Mouse (Mus musculus): ENCODE measurements around the gene Mmrn1. TPM values are rescaled to one million over a fixed set of nuclear protein-coding genes. Genes with fewer than 3 reads are reported as not detected.
A peak's percentile ranks its signal among the peaks of the same experiment; 100 is the strongest.

Mmrn1 gene
- total RNA-seq, 1 experiment, result not detected

- no peaks in the 10 kb centered on the region for H3K9me3 ChIP-seq (ENCODE audit: control insufficient read depth, insufficient read depth, low read depth, low read length)
- H3K36me3 ChIP-seq (ENCODE audit: control insufficient read depth, insufficient read depth, low read length, poor library complexity, severe bottlenecking), result no peaks in the 10 kb centered on the region
- TF ChIP-seq ZC3H11A (IDR thresholded peaks at IDR 0.05; ENCODE audit: borderline replicate concordance, low read depth, low read length) (no peak), HCFC1 (IDR thresholded peaks at IDR 0.05; ENCODE audit: borderline replicate concordance, insufficient read depth, low read length) (no peak), ZNF384 (IDR thresholded peaks at IDR 0.05; ENCODE audit: low read depth, low read length) (peak; percentile 91), CHD2 (IDR thresholded peaks at IDR 0.05; ENCODE audit: low read depth, low read length) (no peak), MAFK (IDR thresholded peaks at IDR 0.05; ENCODE audit: insufficient read depth, low read depth, low read length) (no peak)
- no peak for DNase-seq (ENCODE audit: low read depth, low spot score)
- peaks cover 8 to 15% of the 10 kb centered on the region in 2 experiments; a peak in 2 of 4 replicates for H3K4me1 ChIP-seq (ENCODE audit: control insufficient read depth in 2 of 2, insufficient read depth in 2 of 2, low read length in 2 of 2, poor library complexity in 1 of 2)
- H3K9ac ChIP-seq (ENCODE audit: insufficient read depth, low read depth, low read length, poor library complexity, severe bottlenecking), result no peak overlapping the region; the same call in 1 of the 2 replicates
- no peak overlapping the region for H3K4me3 ChIP-seq (ENCODE audit: insufficient read depth in 1 of 2, low read depth in 1 of 2, low read length in 2 of 2, poor library complexity in 1 of 2, severe bottlenecking in 1 of 2)
- in situ Hi-C loops (cut with MboI; ENCODE audit: low sequenced_read_pairs in 2 of 2, unreplicated experiment in 2 of 2), result loop anchor here in 1 of 2 experiments (25.0 kb wide), 1 partner anchor 294 kb away; no protein-coding TSS in a partner anchor
- peak overlapping the region; percentile 71; the same call in 1 of the 2 replicates for H3K27ac ChIP-seq (ENCODE audit: insufficient read depth, low read depth, low read length, poor library complexity, severe bottlenecking)
Measured at GRCm38 (mm10) chr6:60993386-60994108, 68.8 kb downstream of the Mmrn1 start.

- TF ChIP-seq ZNF384 (IDR thresholded peaks at IDR 0.05; ENCODE audit: low read depth, low read length), result no peak
- TF ChIP-seq MAFK (IDR thresholded peaks at IDR 0.05; ENCODE audit: insufficient read depth, low read depth, low read length), result no peak
- no peak for TF ChIP-seq CHD2 (IDR thresholded peaks at IDR 0.05; ENCODE audit: low read depth, low read length)
- no peak for TF ChIP-seq HCFC1 (IDR thresholded peaks at IDR 0.05; ENCODE audit: borderline replicate concordance, insufficient read depth, low read length)
- no peak for TF ChIP-seq ZC3H11A (IDR thresholded peaks at IDR 0.05; ENCODE audit: borderline replicate concordance, low read depth, low read length)
- H3K9me3 ChIP-seq (ENCODE audit: control insufficient read depth, insufficient read depth, low read depth, low read length), result no peaks in the 10 kb centered on the region
- in situ Hi-C loops (cut with MboI; ENCODE audit: low sequenced_read_pairs in 2 of 2, unreplicated experiment in 2 of 2), result loop anchor here in 1 of 2 experiments (25.0 kb wide), 1 partner anchor 293 kb away; no protein-coding TSS in a partner anchor
- H3K9ac ChIP-seq (ENCODE audit: insufficient read depth, low read depth, low read length, poor library complexity, severe bottlenecking), result no peak overlapping the region
- no peak for DNase-seq (ENCODE audit: low read depth, low spot score)
- H3K27ac ChIP-seq (ENCODE audit: insufficient read depth, low read depth, low read length, poor library complexity, severe bottlenecking), result peak overlapping the region; percentile 71; the same call in 1 of the 2 replicates
- H3K36me3 ChIP-seq (ENCODE audit: control insufficient read depth, insufficient read depth, low read length, poor library complexity, severe bottlenecking), result no peaks in the 10 kb centered on the region
- H3K4me1 ChIP-seq (ENCODE audit: control insufficient read depth in 2 of 2, insufficient read depth in 2 of 2, low read length in 2 of 2, poor library complexity in 1 of 2), result peaks cover 8 to 15% of the 10 kb centered on the region in 2 experiments; a peak in 2 of 4 replicates
- H3K4me3 ChIP-seq (ENCODE audit: insufficient read depth in 1 of 2, low read depth in 1 of 2, low read length in 2 of 2, poor library complexity in 1 of 2, severe bottlenecking in 1 of 2), result peak overlapping the region; percentile 10 to 37; a peak in 3 of 4 replicates
Measured at GRCm38 (mm10) chr6:60994114-60994513, 69.3 kb downstream of the Mmrn1 start.

GRCm38 (mm10) chr6:60994521-60994920 lies 69.7 kb downstream of the Mmrn1 start:
- Histone ChIP-seq H3K36me3 (ENCODE audit: control insufficient read depth, insufficient read depth, low read length, poor library complexity, severe bottlenecking) (no peaks in the 10 kb centered on the region), H3K4me1 (ENCODE audit: control insufficient read depth in 2 of 2, insufficient read depth in 2 of 2, low read length in 2 of 2, poor library complexity in 1 of 2) (peaks cover 8 to 15% of the 10 kb centered on the region in 2 experiments; a peak in 2 of 4 replicates), H3K27ac (ENCODE audit: insufficient read depth, low read depth, low read length, poor library complexity, severe bottlenecking) (peak overlapping the region; percentile 70; the same call in 1 of the 2 replicates), H3K9me3 (ENCODE audit: control insufficient read depth, insufficient read depth, low read depth, low read length) (no peaks in the 10 kb centered on the region), H3K9ac (ENCODE audit: insufficient read depth, low read depth, low read length, poor library complexity, severe bottlenecking) (no peak overlapping the region), H3K4me3 (ENCODE audit: insufficient read depth in 1 of 2, low read depth in 1 of 2, low read length in 2 of 2, poor library complexity in 1 of 2, severe bottlenecking in 1 of 2) (peak overlapping the region; percentile 10 to 37; a peak in 3 of 4 replicates)
- no peak for TF ChIP-seq MAFK (IDR thresholded peaks at IDR 0.05; ENCODE audit: insufficient read depth, low read depth, low read length)
- TF ChIP-seq ZNF384 (IDR thresholded peaks at IDR 0.05; ENCODE audit: low read depth, low read length), result no peak
- no peak for TF ChIP-seq CHD2 (IDR thresholded peaks at IDR 0.05; ENCODE audit: low read depth, low read length)
- no peak for TF ChIP-seq HCFC1 (IDR thresholded peaks at IDR 0.05; ENCODE audit: borderline replicate concordance, insufficient read depth, low read length)
- TF ChIP-seq ZC3H11A (IDR thresholded peaks at IDR 0.05; ENCODE audit: borderline replicate concordance, low read depth, low read length), result no peak
- DNase-seq (ENCODE audit: low read depth, low spot score), result no peak
- in situ Hi-C loops (cut with MboI; ENCODE audit: low sequenced_read_pairs in 2 of 2, unreplicated experiment in 2 of 2), result loop anchor here in 1 of 2 experiments (25.0 kb wide), 1 partner anchor 293 kb away; no protein-coding TSS in a partner anchor

GRCm38 (mm10) chr6:60995596-60995995 lies 70.8 kb downstream of the Mmrn1 start:
- H3K4me1 ChIP-seq (ENCODE audit: control insufficient read depth in 2 of 2, insufficient read depth in 2 of 2, low read length in 2 of 2, poor library complexity in 1 of 2), result peaks cover 8 to 15% of the 10 kb centered on the region in 2 experiments; a peak in 2 of 4 replicates
- no peak overlapping the region for H3K9ac ChIP-seq (ENCODE audit: insufficient read depth, low read depth, low read length, poor library complexity, severe bottlenecking)
- TF ChIP-seq CHD2 (IDR thresholded peaks at IDR 0.05; ENCODE audit: low read depth, low read length), result no peak
- no peak overlapping the region for H3K4me3 ChIP-seq (ENCODE audit: insufficient read depth in 1 of 2, low read depth in 1 of 2, low read length in 2 of 2, poor library complexity in 1 of 2, severe bottlenecking in 1 of 2)
- H3K36me3 ChIP-seq (ENCODE audit: control insufficient read depth, insufficient read depth, low read length, poor library complexity, severe bottlenecking), result no peaks in the 10 kb centered on the region
- no peak overlapping the region for H3K27ac ChIP-seq (ENCODE audit: insufficient read depth, low read depth, low read length, poor library complexity, severe bottlenecking)
- no peaks in the 10 kb centered on the region for H3K9me3 ChIP-seq (ENCODE audit: control insufficient read depth, insufficient read depth, low read depth, low read length)
- in situ Hi-C loops (cut with MboI; ENCODE audit: low sequenced_read_pairs in 2 of 2, unreplicated experiment in 2 of 2), result loop anchor here in 1 of 2 experiments (25.0 kb wide), 1 partner anchor 292 kb away; no protein-coding TSS in a partner anchor
- DNase-seq (ENCODE audit: low read depth, low spot score), result no peak
